Mouse (Mus musculus) heart, adult 8-10 months (tissue): ENCODE measurements at regions not wholly inside any gene's neighbourhood (a gene's known extent, or its start where the extent isn't known, plus 50 kb on each side); places are given as distances from the start of the nearest gene placed in this dataset.

Experiments
- DNase-seq: peaks from one replicate; pipeline ENCODE4 v3.0.0; 2022; ENCODE audit warnings: low spot score

GRCm38 (mm10) chr1:88575917-88576669 lies 66.2 kb upstream of the Glrp1 start:
- DNase-seq: peak; percentile 26

GRCm38 (mm10) chr1:88575291-88575690 lies 65.4 kb upstream of the Glrp1 start:
- DNase-seq: no peak

GRCm38 (mm10) chr1:88572161-88572560 lies 62.3 kb upstream of the Glrp1 start:
- no peak for DNase-seq

GRCm38 (mm10) chr1:88568447-88569053 lies 58.7 kb upstream of the Glrp1 start:
- no peak for DNase-seq

- no peak for DNase-seq
Observed at GRCm38 (mm10) chr1:88567198-88567597, 57.3 kb upstream of the Glrp1 start.

- DNase-seq: no peak
Observed at GRCm38 (mm10) chr1:88566426-88566825, 56.6 kb upstream of the Glrp1 start.

GRCm38 (mm10) chr1:88564825-88565224 lies 55.0 kb upstream of the Glrp1 start:
- no peak for DNase-seq

GRCm38 (mm10) chr1:88562361-88562760 lies 52.5 kb upstream of the Glrp1 start:
- DNase-seq: peak; percentile 81

GRCm38 (mm10) chr1:88560771-88561170 lies 50.9 kb upstream of the Glrp1 start:
- no peak for DNase-seq
